In the genomic region with DNA sequence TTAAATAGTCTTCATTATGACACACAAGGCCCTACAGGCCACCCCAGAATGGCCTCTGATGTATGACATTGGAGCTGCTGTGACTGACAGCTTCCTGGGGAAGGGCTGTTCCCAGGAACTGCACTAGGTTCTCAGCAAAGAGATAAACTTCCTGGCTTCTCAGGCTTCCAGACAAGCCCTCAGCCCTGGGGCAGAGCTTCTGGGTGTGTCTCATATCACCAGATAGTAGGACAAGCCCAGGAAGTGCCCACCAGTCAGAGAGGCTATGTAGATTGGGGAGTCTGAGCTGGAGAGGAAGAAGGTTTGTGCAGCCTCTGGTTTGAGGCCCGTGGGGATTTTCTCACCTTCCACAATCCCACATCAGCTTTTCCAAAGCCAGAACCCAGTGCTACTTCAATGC, we compare ENCODE assay signal across 16 mouse cellular contexts.
A peak's percentile ranks its signal among the peaks of the same experiment; 100 is the strongest.
DNase-seq lines count a peak whose midpoint lies in the region; ATAC-seq and TF ChIP-seq lines count a peak whose summit lies in the region.
"Had no signal": no experiment of that assay in that cellular context is flagged by ENCODE, and none has a peak within 500 bp of the region (broad histone marks: within the 10 kb centered on the region; RNA-seq: fewer than 3 reads in every experiment).

No protein-coding gene starts in this region.

- H3K9me3 ChIP-seq in intestine, embryonic 15.5 days: no peaks in the 10 kb centered on the region
- H3K9me3 ChIP-seq in intestine, postnatal 0 days (ENCODE audit: control insufficient read depth): no peaks in the 10 kb centered on the region
- no peaks in the 10 kb centered on the region for H3K9me3 ChIP-seq in lung, embryonic 16.5 days (ENCODE audit: control insufficient read depth, low read length)
- H3K9me3 ChIP-seq in midbrain, embryonic 14.5 days (ENCODE audit: control insufficient read depth, low read length): no peaks in the 10 kb centered on the region
- H3K9me3 ChIP-seq: limb, embryonic 10.5 days; midbrain, embryonic 15.5 days; neural tube, embryonic 12.5 days had no signal

- no peaks in the 10 kb centered on the region for H3K36me3 ChIP-seq in intestine, embryonic 15.5 days
- H3K36me3 ChIP-seq in intestine, postnatal 0 days (ENCODE audit: control insufficient read depth, insufficient read depth): peaks cover 13% of the 10 kb centered on the region; the same call in 1 of the 2 replicates
- 0 out of 2 replicates have a peak, but pooled peaks cover 2% of the 10 kb centered on the region for H3K36me3 ChIP-seq in lung, embryonic 16.5 days (ENCODE audit: control insufficient read depth, insufficient read depth, low read length)
- no peaks in the 10 kb centered on the region for H3K36me3 ChIP-seq in midbrain, embryonic 14.5 days (ENCODE audit: control insufficient read depth, insufficient read depth, low read length)
- H3K36me3 ChIP-seq: limb, embryonic 10.5 days; midbrain, embryonic 15.5 days; neural tube, embryonic 12.5 days had no signal

- no peak for TF ChIP-seq CTCF in intestine, postnatal 0 days (IDR thresholded peaks at IDR 0.05; ENCODE audit: low read depth)

- H3K27me3 ChIP-seq in intestine, embryonic 15.5 days (replicated peaks): no peaks in the 10 kb centered on the region
- H3K27me3 ChIP-seq in intestine, postnatal 0 days (replicated peaks; ENCODE audit: control insufficient read depth, insufficient read depth, low read length): no peaks in the 10 kb centered on the region
- no peaks in the 10 kb centered on the region for H3K27me3 ChIP-seq in lung, embryonic 16.5 days (ENCODE audit: control insufficient read depth, insufficient read depth, low read depth, low read length)
- no peaks in the 10 kb centered on the region for H3K27me3 ChIP-seq in midbrain, embryonic 14.5 days (ENCODE audit: control insufficient read depth, insufficient read depth, low read length)
- H3K27me3 ChIP-seq: CH12.LX; midbrain, embryonic 15.5 days; neural tube, embryonic 12.5 days had no signal

- WGBS in intestine, embryonic 15.5 days: 78% methylated on average over 1 of the region's 1 CpGs
- 53% methylated on average over 1 of the region's 1 CpGs for WGBS in intestine, postnatal 0 days
- 55% methylated on average over 1 of the region's 1 CpGs for WGBS in lung, embryonic 16.5 days
- WGBS in midbrain, embryonic 14.5 days: 67% methylated on average over 1 of the region's 1 CpGs

- no peak overlapping the region for H3K9ac ChIP-seq in intestine, embryonic 15.5 days
- H3K9ac ChIP-seq in intestine, postnatal 0 days (ENCODE audit: low read depth, low read length): no peak overlapping the region
- H3K9ac ChIP-seq in lung, embryonic 16.5 days (ENCODE audit: low read length): no peak overlapping the region
- H3K9ac ChIP-seq in midbrain, embryonic 14.5 days (replicated peaks; ENCODE audit: low read length): no peak overlapping the region
- H3K9ac ChIP-seq: midbrain, embryonic 15.5 days; neural tube, embryonic 12.5 days had no signal

- H3K4me3 ChIP-seq in intestine, embryonic 15.5 days (replicated peaks): no peak overlapping the region
- H3K4me3 ChIP-seq in intestine, postnatal 0 days (ENCODE audit: low read depth, low read length): no peak overlapping the region
- H3K4me3 ChIP-seq in lung, embryonic 16.5 days (ENCODE audit: low read length): no peak overlapping the region
- H3K4me3 ChIP-seq in midbrain, embryonic 14.5 days (replicated peaks; ENCODE audit: low read depth, low read length): no peak overlapping the region
- H3K4me3 ChIP-seq: limb, embryonic 10.5 days; midbrain, embryonic 15.5 days; neural tube, embryonic 12.5 days had no signal

- no peaks in the 10 kb centered on the region for H3K4me1 ChIP-seq in intestine, embryonic 15.5 days (replicated peaks)
- no peaks in the 10 kb centered on the region for H3K4me1 ChIP-seq in intestine, postnatal 0 days (replicated peaks; ENCODE audit: control insufficient read depth, insufficient read depth, low read length)
- H3K4me1 ChIP-seq in lung, embryonic 16.5 days (replicated peaks; ENCODE audit: control insufficient read depth, insufficient read depth, low read length): no peaks in the 10 kb centered on the region
- no peaks in the 10 kb centered on the region for H3K4me1 ChIP-seq in midbrain, embryonic 14.5 days (ENCODE audit: control insufficient read depth, insufficient read depth, low read length)
- H3K4me1 ChIP-seq: midbrain, embryonic 15.5 days; neural tube, embryonic 12.5 days had no signal

- no peak overlapping the region for H3K4me2 ChIP-seq in intestine, embryonic 15.5 days (replicated peaks)
- H3K4me2 ChIP-seq in intestine, postnatal 0 days (replicated peaks; ENCODE audit: low read depth): no peak overlapping the region
- H3K4me2 ChIP-seq in lung, embryonic 16.5 days (ENCODE audit: low read depth, low read length): no peak overlapping the region
- H3K4me2 ChIP-seq in midbrain, embryonic 14.5 days (ENCODE audit: low read length): no peak overlapping the region
- H3K4me2 ChIP-seq: midbrain, embryonic 15.5 days; neural tube, embryonic 12.5 days had no signal

- H3K27ac ChIP-seq in intestine, embryonic 15.5 days: no peak overlapping the region
- no peak overlapping the region for H3K27ac ChIP-seq in intestine, postnatal 0 days (ENCODE audit: low read depth, low read length)
- 0 out of 2 replicates have a peak overlapping the region, but pooled peaks have one; percentile 42 for H3K27ac ChIP-seq in lung, embryonic 16.5 days (ENCODE audit: low read length)
- no peak overlapping the region for H3K27ac ChIP-seq in midbrain, embryonic 14.5 days (replicated peaks; ENCODE audit: low read depth, low read length)
- H3K27ac ChIP-seq: limb, embryonic 10.5 days; macrophage; midbrain, embryonic 15.5 days; neural tube, embryonic 12.5 days; stomach, postnatal 0 days had no signal

- 0 out of 2 replicates have a peak, but pooled peaks have one; percentile 27 for ATAC-seq in intestine, embryonic 15.5 days
- no peak for ATAC-seq in intestine, postnatal 0 days
- peak; percentile 52; the same call in 1 of the 2 replicates for ATAC-seq in lung, embryonic 16.5 days (ENCODE audit: low read depth)
- no peak for ATAC-seq in midbrain, embryonic 14.5 days (ENCODE audit: low FRiP score, low TSS enrichment)
- ATAC-seq: midbrain, embryonic 15.5 days had no signal

- DNase-seq in ZHBTc4 (ENCODE audit: low read depth, low spot score): peak; percentile 38
- peak; percentile 32 for DNase-seq in kidney, postnatal 14 days
- no peak for DNase-seq in left cerebral cortex, postnatal 4 days
- no peak for DNase-seq in midbrain, embryonic 14.5 days
- no peak for DNase-seq in ovary, adult 18-20 months (ENCODE audit: low spot score)
- DNase-seq: cerebellum, adult 18-20 months; thymus, postnatal 36 days had no signal

- intact Hi-C loops in left cerebral cortex, postnatal 4 days (cut with DNase I): no loop called here

Comparison
In these comparisons a context has a peak if more than half of its experiments do, and no peak if none do; other contexts are left out.
1. ATAC-seq: peak in intestine, embryonic 15.5 days (single experiment) and lung, embryonic 16.5 days (single experiment); none in intestine, postnatal 0 days (single experiment) and midbrain, embryonic 14.5 days (single experiment).
2. DNase-seq: peak in ZHBTc4 (single experiment) and kidney, postnatal 14 days (single experiment); none in left cerebral cortex, postnatal 4 days (single experiment), midbrain, embryonic 14.5 days (single experiment) and ovary, adult 18-20 months (single experiment).